Mouse (Mus musculus) thymus, postnatal 25 days (tissue): ENCODE data around the gene Plcl2.
"Not testable (repeated sequence)": the region's sequence is repeated elsewhere in the genome, so short reads cannot be mapped to it uniquely, and the experiment has no call there.

Source experiments
- DNase-seq: peaks from one replicate; pipeline ENCODE4 v3.0.0; 2022

Plcl2 gene

DNA sequence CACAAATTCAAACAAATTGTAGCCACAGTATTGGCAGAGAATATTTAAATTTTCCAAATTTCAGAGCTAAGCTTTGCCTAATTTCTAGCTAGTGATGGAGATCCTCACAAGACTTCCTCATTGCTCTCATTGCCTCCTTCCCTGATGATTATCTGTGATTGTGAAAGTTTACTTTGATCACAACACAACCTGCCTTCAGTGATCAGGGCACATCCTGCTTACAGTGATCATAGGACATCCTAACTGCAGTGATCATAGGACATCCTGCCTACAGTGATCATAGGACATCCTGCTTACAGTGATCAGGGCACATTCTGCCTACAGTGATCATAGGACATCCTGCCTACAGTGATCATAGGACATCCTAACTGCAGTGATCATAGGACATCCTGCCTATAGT, 121.8 kb downstream of the Plcl2 start:
- not testable (repeated sequence) for DNase-seq

- DNase-seq, result no peak
Measured at GRCm38 (mm10) chr17:50634008-50634871, 125.0 kb downstream of the Plcl2 start.

DNA sequence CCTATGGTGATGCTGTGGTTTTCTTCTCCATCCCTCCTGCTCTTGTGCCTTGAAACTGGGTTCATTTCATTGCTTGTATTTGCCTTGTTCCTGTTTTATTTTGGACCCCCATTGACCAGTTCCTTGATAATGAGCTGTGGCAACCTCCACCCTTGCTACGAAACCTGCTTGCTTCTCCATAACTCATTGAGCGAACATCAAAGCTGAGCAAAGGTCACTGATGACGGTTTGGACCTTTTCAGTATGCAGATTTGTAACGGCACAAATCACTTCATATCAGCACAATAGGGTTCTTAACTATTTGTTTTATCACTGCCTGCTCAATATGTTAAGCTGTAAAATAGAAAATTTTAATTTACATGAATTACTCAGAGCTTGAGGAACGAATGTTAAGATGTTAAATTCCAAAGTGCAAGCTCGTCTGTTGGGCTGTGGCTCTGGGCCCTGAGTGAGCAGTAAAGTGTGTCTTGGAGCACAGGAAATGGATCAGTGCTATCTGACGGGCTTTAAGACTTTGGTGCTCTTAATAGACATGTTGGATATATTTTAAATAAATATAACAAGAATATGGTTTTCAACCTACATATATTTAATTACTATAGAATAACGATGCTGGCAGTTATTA, 126.9 kb downstream of the Plcl2 start:
- DNase-seq, result no peak

GRCm38 (mm10) chr17:50638791-50639190, 129.6 kb downstream of the Plcl2 start:
- no peak for DNase-seq

DNA sequence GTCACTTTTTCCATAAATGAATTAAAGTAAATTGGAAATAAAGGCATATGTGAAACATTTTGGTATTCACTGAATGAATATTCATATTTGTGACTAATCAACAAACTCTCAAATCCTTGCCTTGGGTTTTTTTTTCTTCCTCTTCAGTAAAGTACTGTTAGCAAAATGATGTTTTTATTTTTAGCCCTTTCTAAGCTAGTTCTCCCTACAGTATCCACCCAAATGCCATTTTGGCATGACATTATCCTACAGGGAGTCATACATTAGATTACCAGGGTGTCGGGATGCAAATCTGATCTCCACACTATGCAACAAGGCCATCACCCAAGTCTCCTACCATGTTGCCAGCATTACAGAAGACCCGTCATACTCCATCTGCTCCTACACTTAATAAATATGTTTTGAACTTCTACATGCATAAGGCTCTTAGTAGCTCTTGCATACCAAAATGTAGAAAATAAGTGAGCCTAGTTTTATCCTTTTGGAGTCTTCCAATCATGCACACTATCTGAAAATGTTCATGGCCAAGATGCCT, 131.9 kb downstream of the Plcl2 start:
- no peak for DNase-seq

DNA sequence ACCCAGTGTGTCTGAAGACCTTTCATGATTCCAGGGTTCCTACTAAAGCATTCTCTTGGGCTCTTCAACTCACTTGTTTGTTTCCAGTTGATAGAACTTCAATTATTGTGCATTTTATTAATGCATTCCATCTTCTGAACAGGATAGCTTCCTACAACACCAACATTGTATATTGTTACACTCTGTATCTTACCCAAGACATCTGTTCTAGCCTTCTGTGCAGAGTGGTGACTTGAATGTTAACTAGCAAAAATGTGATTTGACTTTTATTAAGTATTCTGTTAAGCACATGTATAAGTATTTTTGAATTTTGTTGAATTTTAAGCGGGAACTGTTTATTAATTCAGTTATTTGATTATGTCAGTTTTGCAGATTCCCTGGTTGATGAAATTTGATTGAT, 132.7 kb downstream of the Plcl2 start:
- DNase-seq, result no peak

- no peak for DNase-seq
Measured at GRCm38 (mm10) chr17:50643356-50643755, 134.2 kb downstream of the Plcl2 start.

- no peak for DNase-seq
Measured at GRCm38 (mm10) chr17:50643989-50644388, 134.8 kb downstream of the Plcl2 start.

DNA sequence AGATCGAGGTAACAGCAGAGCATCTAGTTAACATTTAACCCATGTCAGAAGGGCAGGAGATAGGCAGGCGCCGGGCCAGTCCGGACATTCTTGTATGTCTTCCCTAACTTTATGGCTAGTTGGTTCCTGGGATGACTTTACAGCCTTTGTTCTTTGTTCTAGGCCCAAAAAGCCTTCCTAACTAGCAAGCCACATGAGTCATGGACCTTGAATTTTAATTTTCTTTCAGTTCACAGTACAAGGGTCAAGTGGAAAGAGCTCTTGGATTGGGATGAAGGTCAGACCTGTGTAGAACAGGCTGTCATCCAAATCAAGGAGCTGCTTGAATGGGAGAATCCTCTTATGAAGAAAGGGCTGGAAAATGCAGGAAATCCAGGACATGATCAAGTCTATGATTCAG, 138.9 kb downstream of the Plcl2 start:
- DNase-seq, result not testable (repeated sequence)

- no peak for DNase-seq
Measured at GRCm38 (mm10) chr17:50648757-50649419, 139.7 kb downstream of the Plcl2 start.

- no peak for DNase-seq
Measured at GRCm38 (mm10) chr17:50650535-50651223, 141.5 kb downstream of the Plcl2 start.

DNA sequence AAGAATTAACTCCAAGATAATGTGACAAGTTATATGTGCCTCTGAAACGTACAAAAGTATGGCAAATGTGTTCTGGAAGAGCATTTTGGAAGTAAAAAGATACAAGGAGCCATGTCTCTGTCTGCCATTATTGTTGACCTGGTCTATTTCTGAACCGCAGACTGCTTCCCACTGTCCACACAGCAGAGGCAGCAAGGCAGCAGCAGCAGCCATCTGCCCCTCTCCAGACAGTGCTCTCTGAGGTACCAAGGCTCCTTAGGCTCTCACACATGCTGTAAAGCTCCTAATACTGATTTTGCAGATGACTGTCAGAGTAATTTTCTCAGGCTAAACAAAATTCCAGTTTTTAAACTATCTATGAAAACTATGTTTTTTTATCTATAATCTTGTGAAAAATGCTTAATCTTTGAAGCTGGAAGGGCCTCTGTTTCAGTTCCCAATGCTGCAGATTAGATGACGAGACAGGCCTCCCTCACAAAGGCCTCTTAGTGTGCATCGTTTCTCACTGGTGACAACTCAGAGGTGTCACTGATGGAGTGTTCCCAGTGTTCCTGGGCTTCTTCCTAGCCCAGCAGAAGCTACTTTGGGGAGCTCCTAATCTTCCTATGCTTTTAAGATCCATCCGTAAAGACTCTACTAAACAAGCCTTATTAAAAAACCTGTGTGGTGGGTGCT, 145.7 kb downstream of the Plcl2 start:
- DNase-seq, result no peak

DNA sequence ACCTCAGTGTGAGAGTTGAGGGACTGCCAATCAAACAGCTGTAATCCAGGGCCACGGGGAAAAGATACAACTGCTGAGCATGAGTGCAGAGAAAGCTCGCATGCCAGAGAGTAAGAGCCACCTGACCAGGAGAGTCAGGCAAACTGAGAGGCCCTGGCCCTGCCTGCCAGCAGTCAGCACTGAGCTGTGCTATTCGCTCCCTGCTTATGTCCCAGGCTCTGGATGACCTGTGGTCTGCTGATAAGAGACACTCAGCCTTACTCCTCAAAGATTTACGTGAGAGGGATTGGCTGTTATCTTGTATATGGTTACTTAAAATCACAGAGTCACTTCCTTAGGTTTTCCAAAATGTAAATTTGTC, 146.2 kb downstream of the Plcl2 start:
- no peak for DNase-seq

DNA sequence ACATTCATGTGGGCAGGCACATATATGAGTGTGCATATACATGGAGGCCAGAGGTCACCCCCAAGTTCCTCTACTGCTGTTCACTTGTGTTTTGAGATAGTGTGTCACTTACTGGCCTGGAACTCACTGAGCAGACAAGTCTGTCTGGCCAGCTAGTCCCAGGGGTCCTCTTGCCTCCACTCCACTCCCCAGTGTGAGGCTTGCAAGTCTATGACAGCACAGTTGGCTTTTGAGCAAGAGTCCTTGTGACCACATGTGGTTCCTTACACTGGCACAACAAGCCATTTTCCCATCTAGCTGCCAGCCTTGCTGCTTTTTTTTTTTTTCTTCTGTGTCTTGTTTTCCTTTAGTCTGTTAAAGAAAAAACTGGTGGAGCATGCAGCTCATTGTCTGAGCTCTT, 148.1 kb downstream of the Plcl2 start:
- DNase-seq, result no peak

- no peak for DNase-seq
Measured at GRCm38 (mm10) chr17:50658901-50659300, 149.7 kb downstream of the Plcl2 start.

DNA sequence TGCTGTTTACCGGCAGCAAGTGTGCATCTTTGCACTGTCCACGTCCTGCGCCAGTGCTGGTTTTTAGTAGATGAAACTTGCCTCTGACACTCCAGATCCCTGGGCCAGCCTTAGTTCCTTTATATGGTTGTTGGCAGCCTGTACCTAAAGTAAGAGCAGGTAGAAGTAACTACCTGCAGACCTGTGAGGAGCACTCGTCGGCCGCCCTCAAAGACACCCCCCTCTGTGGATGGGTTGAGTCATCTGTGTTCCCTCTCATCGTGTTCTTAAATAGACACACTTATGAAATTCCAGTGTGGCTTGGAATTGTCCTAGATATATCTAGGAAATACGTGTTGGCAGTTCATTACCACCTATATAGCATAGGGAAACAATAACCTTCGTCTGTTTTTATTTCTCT, 158.4 kb downstream of the Plcl2 start:
- no peak for DNase-seq

GRCm38 (mm10) chr17:50668681-50669208, 159.5 kb downstream of the Plcl2 start:
- no peak for DNase-seq

- DNase-seq, result no peak
Measured at GRCm38 (mm10) chr17:50671416-50671815, 162.2 kb downstream of the Plcl2 start.

GRCm38 (mm10) chr17:50674580-50674979, 165.4 kb downstream of the Plcl2 start:
- no peak for DNase-seq

GRCm38 (mm10) chr17:50675231-50675630, 166.0 kb downstream of the Plcl2 start:
- DNase-seq, result no peak

DNA sequence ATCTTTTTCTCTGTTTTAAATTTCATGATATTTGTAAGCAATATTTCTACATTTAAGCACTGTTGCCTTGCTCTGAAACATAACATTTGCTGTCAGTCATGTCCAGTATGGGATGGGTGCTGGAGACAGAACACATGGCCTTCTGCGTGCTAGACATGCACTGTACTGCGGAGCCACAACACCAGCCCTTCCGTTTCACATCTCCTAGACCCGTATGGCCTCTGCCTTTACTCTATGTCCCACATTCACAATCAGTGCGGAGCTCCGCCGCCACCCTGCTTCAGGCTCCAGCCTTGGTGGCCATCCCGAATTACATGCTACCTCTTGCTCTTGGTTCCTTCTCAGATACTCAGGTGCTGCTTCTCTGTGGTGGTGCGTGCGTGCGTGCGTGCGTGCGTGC, 168.1 kb downstream of the Plcl2 start:
- DNase-seq, result no peak
